Mouse (Mus musculus) kidney, embryonic 15.5 days (tissue): ENCODE measurements at regions not wholly inside any gene's neighbourhood (a gene's known extent, or its start where the extent isn't known, plus 50 kb on each side); places are given as distances from the start of the nearest gene placed in this dataset.
A peak's percentile ranks its signal among the peaks of the same experiment; 100 is the strongest.

ENCODE experiments used
- ATAC-seq: fragments of 200-750 bp; cut with Nextera tagmentation; replicated peaks from 2 replicates; pipeline ENCODE4 v1.8.0; 2017; ENCODE audit warnings: moderate TSS enrichment; ENCODE audit not compliant: low FRiP score
- H3K27ac ChIP-seq: fragments of 300-500 bp; sonication (generic); 2 replicates; pipeline ENCODE4 v1.5.1; 2015; ENCODE audit warnings: mild to moderate bottlenecking, inconsistent platforms
- H3K27me3 ChIP-seq: fragments of 300-500 bp; sonication (generic); 2 replicates; pipeline ENCODE4 v1.6.1; 2015; ENCODE audit warnings: inconsistent platforms
- H3K36me3 ChIP-seq: fragments of 300-500 bp; sonication (generic); 2 replicates; pipeline ENCODE4 v1.6.1; 2015; ENCODE audit warnings: inconsistent platforms
- H3K4me1 ChIP-seq: fragments of 300-500 bp; sonication (generic); 2 replicates; pipeline ENCODE4 v1.6.1; 2015; ENCODE audit warnings: inconsistent platforms
- H3K4me2 ChIP-seq: fragments of 300-500 bp; sonication (generic); 2 replicates; pipeline ENCODE4 v1.6.1; 2015; ENCODE audit warnings: moderate library complexity, mild to moderate bottlenecking, inconsistent platforms
- H3K4me3 ChIP-seq: fragments of 300-500 bp; sonication (generic); replicated peaks from 2 replicates; pipeline ENCODE4 v1.5.1; 2015; ENCODE audit warnings: mild to moderate bottlenecking, inconsistent platforms
- H3K9ac ChIP-seq: fragments of 300-500 bp; sonication (generic); 2 replicates; pipeline ENCODE4 v1.6.1; 2015; ENCODE audit warnings: mild to moderate bottlenecking, inconsistent platforms
- H3K9me3 ChIP-seq: fragments of 300-500 bp; sonication (generic); replicated peaks from 2 replicates; pipeline ENCODE4 v1.6.1; 2016; ENCODE audit warnings: inconsistent platforms
- WGBS: fragments of 180-500 bp; shearing (Covaris S2); methylation state at CpG from one replicate; pipeline ENCODE4 v1.1.7; 2015; ENCODE audit warnings: mixed read lengths; 5-methylcytosine and 5-hydroxymethylcytosine counted together

GRCm38 (mm10) chr15:85678351-85678895 lies 56.4 kb upstream of the Ppara start:
- ATAC-seq, result no peak

GRCm38 (mm10) chr15:85678981-85679708 lies 55.6 kb upstream of the Ppara start:
- ATAC-seq, result no peak
- Histone ChIP-seq H3K4me1 (peaks cover 72% of the 10 kb centered on the region), H3K9ac (no peak overlapping the region), H3K9me3 (no peaks in the 10 kb centered on the region), H3K4me3 (no peak overlapping the region), H3K27ac (peak overlapping the region; percentile 32; the same call in 1 of the 2 replicates), H3K27me3 (no peaks in the 10 kb centered on the region), H3K36me3 (peaks cover 51% of the 10 kb centered on the region), H3K4me2 (no peak overlapping the region)
- 84% methylated on average over 24 of the region's 24 CpGs for WGBS

More at GRCm38 (mm10) chr15:85678351-85678895, 56.4 kb upstream of the Ppara start:
- Histone ChIP-seq H3K27me3 (no peaks in the 10 kb centered on the region), H3K4me3 (no peak overlapping the region), H3K9me3 (no peaks in the 10 kb centered on the region), H3K9ac (no peak overlapping the region), H3K4me1 (peaks cover 72% of the 10 kb centered on the region), H3K36me3 (peaks cover 50% of the 10 kb centered on the region), H3K4me2 (no peak overlapping the region), H3K27ac (0 out of 2 replicates have a peak overlapping the region, but pooled peaks have one; percentile 32)
- 88% methylated on average over 15 of the region's 15 CpGs for WGBS

- Histone ChIP-seq H3K4me1 (peaks cover 72% of the 10 kb centered on the region), H3K36me3 (peaks cover 54% of the 10 kb centered on the region), H3K9ac (no peak overlapping the region), H3K27ac (no peak overlapping the region), H3K4me3 (no peak overlapping the region), H3K4me2 (no peak overlapping the region), H3K27me3 (no peaks in the 10 kb centered on the region), H3K9me3 (no peaks in the 10 kb centered on the region)
- WGBS, result 78% methylated on average over 10 of the region's 10 CpGs
- ATAC-seq, result no peak
Observed at GRCm38 (mm10) chr15:85679864-85680428, 54.8 kb upstream of the Ppara start.

GRCm38 (mm10) chr15:85680460-85681224 lies 54.1 kb upstream of the Ppara start:
- Histone ChIP-seq H3K9me3 (no peaks in the 10 kb centered on the region), H3K4me2 (peak overlapping the region; percentile 33), H3K36me3 (peaks cover 54% of the 10 kb centered on the region), H3K4me1 (peaks cover 69% of the 10 kb centered on the region), H3K4me3 (no peak overlapping the region), H3K27me3 (no peaks in the 10 kb centered on the region), H3K9ac (peak overlapping the region; percentile 32; the same call in 1 of the 2 replicates), H3K27ac (peak overlapping the region; percentile 46)
- WGBS, result 28% methylated on average over 13 of the region's 13 CpGs
- no peak for ATAC-seq

- no peaks in the 10 kb centered on the region for H3K9me3 ChIP-seq
- no peak overlapping the region for H3K4me3 ChIP-seq
- no peaks in the 10 kb centered on the region for H3K27me3 ChIP-seq
- ATAC-seq, result no peak
- H3K4me2 ChIP-seq, result no peak overlapping the region
- peaks cover 58% of the 10 kb centered on the region for H3K36me3 ChIP-seq
- H3K4me1 ChIP-seq, result peaks cover 67% of the 10 kb centered on the region
- H3K9ac ChIP-seq, result no peak overlapping the region
- WGBS, result 85% methylated on average over 12 of the region's 12 CpGs
- H3K27ac ChIP-seq, result no peak overlapping the region
Observed at GRCm38 (mm10) chr15:85682116-85682515, 52.7 kb upstream of the Ppara start.

GRCm38 (mm10) chr15:85682780-85683179 lies 52.0 kb upstream of the Ppara start:
- 74% methylated on average over 6 of the region's 6 CpGs for WGBS
- H3K9ac ChIP-seq, result no peak overlapping the region
- peaks cover 61% of the 10 kb centered on the region for H3K36me3 ChIP-seq
- H3K4me2 ChIP-seq, result no peak overlapping the region
- peaks cover 70% of the 10 kb centered on the region for H3K4me1 ChIP-seq
- no peak overlapping the region for H3K4me3 ChIP-seq
- no peak overlapping the region for H3K27ac ChIP-seq
- H3K27me3 ChIP-seq, result no peaks in the 10 kb centered on the region
- no peaks in the 10 kb centered on the region for H3K9me3 ChIP-seq
- no peak for ATAC-seq

GRCm38 (mm10) chr15:85683271-85683670 lies 51.5 kb upstream of the Ppara start:
- Histone ChIP-seq H3K27me3 (no peaks in the 10 kb centered on the region), H3K36me3 (peaks cover 61% of the 10 kb centered on the region), H3K9ac (no peak overlapping the region), H3K4me1 (peaks cover 70% of the 10 kb centered on the region), H3K4me2 (no peak overlapping the region), H3K9me3 (no peaks in the 10 kb centered on the region), H3K27ac (no peak overlapping the region), H3K4me3 (no peak overlapping the region)
- no peak for ATAC-seq
- WGBS, result 88% methylated on average over 6 of the region's 6 CpGs

- peaks cover 66% of the 10 kb centered on the region for H3K4me1 ChIP-seq
- no peak overlapping the region for H3K4me3 ChIP-seq
- no peak for ATAC-seq
- no peak overlapping the region for H3K9ac ChIP-seq
- H3K4me2 ChIP-seq, result no peak overlapping the region
- no peak overlapping the region for H3K27ac ChIP-seq
- peaks cover 61% of the 10 kb centered on the region for H3K36me3 ChIP-seq
- H3K9me3 ChIP-seq, result no peaks in the 10 kb centered on the region
- no peaks in the 10 kb centered on the region for H3K27me3 ChIP-seq
- WGBS, result 93% methylated on average over 4 of the region's 4 CpGs
Observed at GRCm38 (mm10) chr15:85683716-85684115, 51.1 kb upstream of the Ppara start.

- Histone ChIP-seq H3K4me2 (no peak overlapping the region), H3K36me3 (peaks cover 64% of the 10 kb centered on the region), H3K4me3 (no peak overlapping the region), H3K4me1 (peaks cover 60% of the 10 kb centered on the region), H3K9me3 (no peaks in the 10 kb centered on the region), H3K27ac (no peak overlapping the region), H3K27me3 (no peaks in the 10 kb centered on the region), H3K9ac (no peak overlapping the region)
- ATAC-seq, result no peak
- WGBS, result 84% methylated on average over 14 of the region's 14 CpGs
Observed at GRCm38 (mm10) chr15:85684164-85684708, 50.5 kb upstream of the Ppara start.

- Histone ChIP-seq H3K27ac (no peak overlapping the region), H3K4me3 (no peak overlapping the region), H3K9ac (no peak overlapping the region), H3K4me2 (no peak overlapping the region), H3K9me3 (no peaks in the 10 kb centered on the region), H3K4me1 (peaks cover 54% of the 10 kb centered on the region), H3K27me3 (no peaks in the 10 kb centered on the region), H3K36me3 (peaks cover 71% of the 10 kb centered on the region)
- 67% methylated on average over 5 of the region's 5 CpGs for WGBS
- ATAC-seq, result no peak
Observed at GRCm38 (mm10) chr15:85684875-85685274, 49.9 kb upstream of the Ppara start.
